Mouse (Mus musculus): ENCODE results near the gene Krtap20-2. TPM values are rescaled to one million over a fixed set of nuclear protein-coding genes. Genes with fewer than 3 reads are reported as not detected.

Krtap20-2 gene
- polyA plus RNA-seq (2015; fragmentation: Nextera tagmentation; extraction: Ambion mirVana) = not detected in 2 replicates

GRCm38 (mm10) chr16:89205561-89205960, at the start of gene Krtap20-2:
Gene Krtap20-2 (plus strand): TSS chr16:89205861.

GRCm38 (mm10) chr16:89157652-89158051, 48.0 kb upstream of the Krtap20-2 start, which contains the start of gene Gm9789:
Gene Gm9789 (plus strand): TSS chr16:89157952.

GRCm38 (mm10) chr16:89169190-89169589, 36.5 kb upstream of the Krtap20-2 start, which contains the start of gene Gm7735:
Gene Gm7735 (plus strand): TSS chr16:89169490.

GRCm38 (mm10) chr16:89174435-89174834, 31.2 kb upstream of the Krtap20-2 start, which contains the start of gene 1110057P08Rik:
Gene 1110057P08Rik (plus strand): TSS chr16:89174735.

Other genes starting within 250 kb of the Krtap20-2 start
- gene Krtap16-3, start 243.0 kb upstream of the Krtap20-2 start, polyA plus RNA-seq (2015; fragmentation: Nextera tagmentation; extraction: Ambion mirVana) = not detected in 2 replicates
- not detected in 2 replicates for gene Krtap22-2, start 195.1 kb upstream of the Krtap20-2 start, polyA plus RNA-seq (2015; fragmentation: Nextera tagmentation; extraction: Ambion mirVana)
- gene Gm10229, start 190.6 kb upstream of the Krtap20-2 start, polyA plus RNA-seq (2015; fragmentation: Nextera tagmentation; extraction: Ambion mirVana) = not detected in 2 replicates
- gene Krtap6-1, start 174.2 kb upstream of the Krtap20-2 start, polyA plus RNA-seq (2015; fragmentation: Nextera tagmentation; extraction: Ambion mirVana) = not detected in 2 replicates
- not detected in 2 replicates for gene Gm10228, start 164.4 kb upstream of the Krtap20-2 start, polyA plus RNA-seq (2015; fragmentation: Nextera tagmentation; extraction: Ambion mirVana)
- gene Krtap6-5, start 158.0 kb upstream of the Krtap20-2 start, polyA plus RNA-seq (2015; fragmentation: Nextera tagmentation; extraction: Ambion mirVana) = not detected in 2 replicates
- gene 1110025L11Rik, start 141.9 kb upstream of the Krtap20-2 start, polyA plus RNA-seq (2015; fragmentation: Nextera tagmentation; extraction: Ambion mirVana) = not detected in 2 replicates
- not detected in 2 replicates for gene Krtap6-3, start 121.8 kb upstream of the Krtap20-2 start, polyA plus RNA-seq (2015; fragmentation: Nextera tagmentation; extraction: Ambion mirVana)
- not detected in 2 replicates for gene Gm6358, start 65.0 kb upstream of the Krtap20-2 start, polyA plus RNA-seq (2015; fragmentation: Nextera tagmentation; extraction: Ambion mirVana)
- gene Gm10061, start 54.8 kb upstream of the Krtap20-2 start, polyA plus RNA-seq (2015; fragmentation: Nextera tagmentation; extraction: Ambion mirVana) = not detected in 2 replicates
- gene Gm9789, start 47.9 kb upstream of the Krtap20-2 start, polyA plus RNA-seq (2015; fragmentation: Nextera tagmentation; extraction: Ambion mirVana) = not detected in 2 replicates
- not detected in 2 replicates for gene Gm7735, start 36.4 kb upstream of the Krtap20-2 start, polyA plus RNA-seq (2015; fragmentation: Nextera tagmentation; extraction: Ambion mirVana)
- not detected in 2 replicates for gene 1110057P08Rik, start 31.1 kb upstream of the Krtap20-2 start, polyA plus RNA-seq (2015; fragmentation: Nextera tagmentation; extraction: Ambion mirVana)
- gene Krtap21-1, start 198.0 kb downstream of the Krtap20-2 start, polyA plus RNA-seq (2015; fragmentation: Nextera tagmentation; extraction: Ambion mirVana) = not detected in 2 replicates
- not detected in 2 replicates for gene Krtap6-2, start 214.2 kb downstream of the Krtap20-2 start, polyA plus RNA-seq (2015; fragmentation: Nextera tagmentation; extraction: Ambion mirVana)

Data from urinary bladder, postnatal 0 days (tissue).